In genomic region chr5:134772522-134772921, GRCm38 (mm10) we compare ENCODE assay signal across 10 mouse cellular contexts. TPM values are rescaled to one million over a fixed set of nuclear protein-coding genes. Genes with fewer than 3 reads are reported as not detected.
DNase-seq lines count a peak whose midpoint lies in the region; ATAC-seq and TF ChIP-seq lines count a peak whose summit lies in the region.
"Had no signal": no experiment of that assay in that cellular context is flagged by ENCODE, and none has a peak within 500 bp of the region (broad histone marks: within the 10 kb centered on the region; RNA-seq: fewer than 3 reads in every experiment).

No protein-coding gene starts in this region.

- no peaks in the 10 kb centered on the region for H3K27me3 ChIP-seq in heart, adult 2 months (ENCODE audit: control insufficient read depth, insufficient read depth, low read length)
- no peaks in the 10 kb centered on the region for H3K27me3 ChIP-seq in lung, postnatal 0 days (replicated peaks; ENCODE audit: insufficient read depth, low read length)
- no peaks in the 10 kb centered on the region for H3K27me3 ChIP-seq in midbrain, embryonic 10.5 days (ENCODE audit: low read depth, poor library complexity, severe bottlenecking)
- no peaks in the 10 kb centered on the region for H3K27me3 ChIP-seq in hindbrain, embryonic 10.5 days (ENCODE audit: insufficient read depth, poor library complexity, severe bottlenecking)
- H3K27me3 ChIP-seq: embryonic facial prominence, embryonic 15.5 days had no signal

- peaks cover 3% of the 10 kb centered on the region; the same call in 1 of the 2 replicates for H3K4me1 ChIP-seq in heart, adult 2 months (ENCODE audit: control insufficient read depth, insufficient read depth, low read length)
- H3K4me1 ChIP-seq in lung, postnatal 0 days (ENCODE audit: insufficient read depth, low read depth, low read length): no peaks in the 10 kb centered on the region
- H3K4me1 ChIP-seq in midbrain, embryonic 10.5 days: no peaks in the 10 kb centered on the region
- no peaks in the 10 kb centered on the region for H3K4me1 ChIP-seq in hindbrain, embryonic 10.5 days (replicated peaks)

- intact Hi-C loops in heart, adult 2 months (cut with DNase I): no loop called here

- no peaks in the 10 kb centered on the region for H3K36me3 ChIP-seq in heart, adult 2 months (ENCODE audit: control insufficient read depth, insufficient read depth, low read length)
- no peaks in the 10 kb centered on the region for H3K36me3 ChIP-seq in lung, postnatal 0 days (ENCODE audit: insufficient read depth, low read length)
- H3K36me3 ChIP-seq in midbrain, embryonic 10.5 days: no peaks in the 10 kb centered on the region
- no peaks in the 10 kb centered on the region for H3K36me3 ChIP-seq in hindbrain, embryonic 10.5 days
- H3K36me3 ChIP-seq: embryonic facial prominence, embryonic 15.5 days had no signal

- no peaks in the 10 kb centered on the region for H3K79me2 ChIP-seq in heart, adult 2 months (replicated peaks; ENCODE audit: control insufficient read depth, insufficient read depth, low read length)

- peak overlapping the region; percentile 36 for H3K27ac ChIP-seq in heart, adult 2 months
- H3K27ac ChIP-seq in lung, postnatal 0 days (ENCODE audit: low read length): no peak overlapping the region
- no peak overlapping the region for H3K27ac ChIP-seq in midbrain, embryonic 10.5 days (replicated peaks)
- H3K27ac ChIP-seq in hindbrain, embryonic 10.5 days: no peak overlapping the region
- H3K27ac ChIP-seq: embryonic facial prominence, embryonic 15.5 days had no signal

- no peak for TF ChIP-seq POLR2A in heart, adult 2 months (IDR thresholded peaks at IDR 0.05; ENCODE audit: insufficient read depth, low read depth, low read length)

- TF ChIP-seq CTCF in heart, adult 2 months (IDR thresholded peaks at IDR 0.05): no peak
- TF ChIP-seq CTCF in lung, postnatal 0 days (IDR thresholded peaks at IDR 0.05): no peak

- no peak overlapping the region for H3K9ac ChIP-seq in heart, adult 2 months (ENCODE audit: low read depth, low read length)
- no peak overlapping the region for H3K9ac ChIP-seq in lung, postnatal 0 days (replicated peaks; ENCODE audit: low read depth)
- H3K9ac ChIP-seq: embryonic facial prominence, embryonic 15.5 days had no signal

- peak; percentile 31 for DNase-seq in adrenal gland, postnatal 14 days
- DNase-seq in heart, adult 2 months: peak; percentile 57 to 67
- DNase-seq in kidney, adult 9 months: peak; percentile 11
- DNase-seq in lung, postnatal 0 days (ENCODE audit: low spot score): peak; percentile 70
- no peak for DNase-seq in midbrain, embryonic 10.5 days (ENCODE audit: low spot score)
- DNase-seq in cerebellum, postnatal 25 days: no peak
- no peak for DNase-seq in hindbrain, embryonic 10.5 days (ENCODE audit: low spot score)
- DNase-seq: right cerebral cortex, postnatal 25 days had no signal

- H3K4me3 ChIP-seq in heart, adult 2 months: no peak overlapping the region
- H3K4me3 ChIP-seq in lung, postnatal 0 days (ENCODE audit: low read depth, low read length): no peak overlapping the region
- H3K4me3 ChIP-seq in midbrain, embryonic 10.5 days: no peak overlapping the region
- no peak overlapping the region for H3K4me3 ChIP-seq in hindbrain, embryonic 10.5 days
- H3K4me3 ChIP-seq: embryonic facial prominence, embryonic 15.5 days had no signal

- H3K4me2 ChIP-seq in lung, postnatal 0 days (replicated peaks; ENCODE audit: low read depth, low read length): no peak overlapping the region
- H3K4me2 ChIP-seq: embryonic facial prominence, embryonic 15.5 days had no signal

- WGBS in heart, adult 2 months: 60% methylated on average over 12 of the region's 12 CpGs
- 39% methylated on average over 12 of the region's 12 CpGs for WGBS in lung, postnatal 0 days
- 93% methylated on average over 12 of the region's 12 CpGs for WGBS in midbrain, embryonic 10.5 days
- WGBS in hindbrain, embryonic 10.5 days: 92% methylated on average over 12 of the region's 12 CpGs

- TF ChIP-seq EP300 in heart, adult 2 months (IDR thresholded peaks at IDR 0.05; ENCODE audit: insufficient read depth, low read depth, low read length): no peak
- peak; percentile 51; the same call in 1 of the 2 replicates for TF ChIP-seq EP300 in lung, postnatal 0 days (IDR thresholded peaks at IDR 0.05)

- ATAC-seq in lung, postnatal 0 days: peak; percentile 42

- no peaks in the 10 kb centered on the region for H3K9me3 ChIP-seq in lung, postnatal 0 days (ENCODE audit: low read length)
- H3K9me3 ChIP-seq in midbrain, embryonic 10.5 days (replicated peaks): no peaks in the 10 kb centered on the region
- H3K9me3 ChIP-seq in hindbrain, embryonic 10.5 days: no peaks in the 10 kb centered on the region
- H3K9me3 ChIP-seq: embryonic facial prominence, embryonic 15.5 days had no signal

RNA-seq across cellular contexts. Expression of gene Eln, which starts 25.4 kb away (rescaled TPM):
- total RNA-seq in adrenal gland, postnatal 14 days (2021): 148 and 554 TPM in 2 replicates
- total RNA-seq in heart, adult 2 months (2021): 10 to 100 TPM; 33.5 to 49.9 TPM
- polyA plus RNA-seq in heart, adult 2 months (2012; rRNA removed): 124 and 131 TPM in 2 replicates
- polyA plus RNA-seq in lung, postnatal 0 days (2015; fragmentation: Nextera tagmentation; extraction: Ambion mirVana): 1,769 and 1,865 TPM in 2 replicates
- 0.88 and 2.0 TPM in 2 replicates for polyA plus RNA-seq in midbrain, embryonic 10.5 days (2016; fragmentation: Nextera tagmentation; extraction: Ambion mirVana)
- 1.2 and 2.3 TPM in 2 replicates for polyA plus RNA-seq in hindbrain, embryonic 10.5 days (2016; fragmentation: Nextera tagmentation; extraction: Ambion mirVana)
- total RNA-seq: MEL had no signal

Comparison
In these comparisons a context has a peak if more than half of its experiments do, and no peak if none do; other contexts are left out.
1. DNase-seq: peak in adrenal gland, postnatal 14 days (single experiment), heart, adult 2 months (2 of 2), kidney, adult 9 months (single experiment) and lung, postnatal 0 days (single experiment); none in midbrain, embryonic 10.5 days (single experiment), cerebellum, postnatal 25 days (0 of 2) and hindbrain, embryonic 10.5 days (single experiment).
2. RNA of gene Eln, which starts 25.4 kb away (polyA plus RNA-seq): 1,769 to 1,865 TPM in lung, postnatal 0 days and 124 to 131 TPM in heart, adult 2 months; 1.2 to 2.3 TPM in hindbrain, embryonic 10.5 days and 0.88 to 2.0 TPM in midbrain, embryonic 10.5 days; every median in the first group is over 10 times any median in the second.